Mouse (Mus musculus) kidney, postnatal 0 days (tissue): ENCODE results near the gene Ecm2. TPM values are rescaled to one million over a fixed set of nuclear protein-coding genes. Genes with fewer than 3 reads are reported as not detected.
A peak's percentile ranks its signal among the peaks of the same experiment; 100 is the strongest.

Experiments
- ATAC-seq: fragments of 200-750 bp; cut with Nextera tagmentation; replicated peaks from 2 replicates; pipeline ENCODE4 v1.8.0; 2017; ENCODE audit warnings: low read depth, moderate number of reproducible peaks, moderate TSS enrichment, moderate library complexity; ENCODE audit not compliant: low FRiP score
- DNase-seq: peaks from one replicate; pipeline ENCODE4 v3.0.0-alpha.2; 2016; ENCODE audit warnings: low spot score
- H3K27ac ChIP-seq: fragments of 300-500 bp; sonication (generic); 2 replicates; pipeline ENCODE4 v1.5.1; 2014; ENCODE audit warnings: mild to moderate bottlenecking
- H3K27me3 ChIP-seq: fragments of 300-500 bp; sonication (generic); 2 replicates; pipeline ENCODE4 v1.6.1; 2014; ENCODE audit warnings: low read length, mixed read lengths; ENCODE audit not compliant: insufficient read depth
- H3K36me3 ChIP-seq: fragments of 300-500 bp; sonication (generic); 2 replicates; pipeline ENCODE4 v1.6.1; 2014; ENCODE audit warnings: low read length, mixed read lengths; ENCODE audit not compliant: insufficient read depth
- H3K4me1 ChIP-seq: fragments of 300-500 bp; sonication (generic); replicated peaks from 2 replicates; pipeline ENCODE4 v1.6.1; 2014; ENCODE audit warnings: antibody characterized with exemption, low read length, mixed read lengths; ENCODE audit not compliant: insufficient read depth
- H3K4me2 ChIP-seq: fragments of 300-500 bp; sonication (generic); 2 replicates; pipeline ENCODE4 v1.6.1; 2014; ENCODE audit warnings: mild to moderate bottlenecking, low read length, moderate library complexity, mixed read lengths
- H3K4me3 ChIP-seq: fragments of 300-500 bp; sonication (generic); replicated peaks from 2 replicates; pipeline ENCODE4 v1.5.1; 2014; ENCODE audit warnings: low read depth, low read length
- H3K9ac ChIP-seq: fragments of 300-500 bp; sonication (generic); 2 replicates; pipeline ENCODE4 v1.6.1; 2014; ENCODE audit warnings: low read depth, low read length
- H3K9me3 ChIP-seq: fragments of 300-500 bp; sonication (generic); replicated peaks from 2 replicates; pipeline ENCODE4 v1.6.1; 2016; ENCODE audit warnings: low read length, inconsistent platforms, mixed read lengths
- CTCF ChIP-seq: IDR thresholded peaks from 2 replicates; pipeline ENCODE4 v1.5.1; 2016; ENCODE audit warnings: antibody characterized with exemption, low read depth, mild to moderate bottlenecking, moderate library complexity
- WGBS: fragments of 180-500 bp; shearing (Covaris S2); extraction: QIAGEN DNeasy Blood & Tissue Kit; methylation state at CpG from one replicate; pipeline ENCODE4 v1.1.7; 2014; 5-methylcytosine and 5-hydroxymethylcytosine counted together
- polyA plus RNA-seq: library from polyadenylated mRNA; unstranded; fragments of >200 nt; fragmentation: Nextera tagmentation; extraction: Ambion mirVana; gene quantifications from 2 replicates; pipeline ENCODE4 v1.2.1, GENCODE M21; 2015

Gene Ecm2
- polyA plus RNA-seq, 1 experiment from 2014 or later = 2.5 TPM

DNA sequence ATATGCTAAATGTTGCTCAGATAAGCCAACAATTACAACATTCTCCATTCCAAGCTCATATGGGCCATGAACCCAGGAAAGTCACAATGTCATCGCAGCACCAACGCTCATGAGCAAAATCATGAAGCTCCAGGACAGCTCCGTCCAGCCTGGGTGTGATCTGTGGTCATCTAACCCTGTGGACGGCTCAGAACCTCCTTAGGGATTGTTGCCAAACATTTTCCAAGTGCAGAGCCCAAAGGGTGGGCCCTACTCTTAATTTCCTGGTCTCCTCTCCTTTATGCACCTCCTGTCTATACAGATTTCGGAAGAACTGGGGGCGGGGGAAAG is 32.0 kb upstream of the Ecm2 start:
- no peak for DNase-seq
- ATAC-seq = no peak
- TF ChIP-seq CTCF = no peak

DNA sequence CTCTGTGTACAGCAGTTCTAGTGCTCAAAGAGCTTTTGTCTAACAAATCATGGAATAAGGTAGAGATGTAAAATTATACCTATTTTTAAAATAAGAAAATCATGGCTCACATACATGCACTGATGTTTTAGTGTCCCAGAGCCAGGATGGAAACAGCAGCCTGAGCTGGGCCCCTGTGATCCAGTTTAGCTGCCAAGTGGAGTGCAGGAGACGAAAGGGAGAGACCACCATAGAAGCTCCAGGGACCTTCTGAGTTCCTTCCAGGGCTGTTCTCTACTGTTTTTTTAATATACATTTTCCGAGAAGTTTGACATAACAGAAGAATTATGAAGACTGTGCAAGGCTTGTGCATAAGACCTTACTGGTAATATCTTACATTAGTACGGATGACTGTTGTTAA is 26.7 kb upstream of the Ecm2 start:
- Histone ChIP-seq H3K4me2 (no peak overlapping the region), H3K9me3 (no peaks in the 10 kb centered on the region), H3K27ac (peak overlapping the region; percentile 27), H3K4me1 (no peaks in the 10 kb centered on the region), H3K36me3 (no peaks in the 10 kb centered on the region), H3K27me3 (no peaks in the 10 kb centered on the region), H3K4me3 (no peak overlapping the region), H3K9ac (no peak overlapping the region)
- ATAC-seq (no peak), DNase-seq (no peak)
- 74% methylated on average over 3 of the region's 3 CpGs for WGBS
- no peak for TF ChIP-seq CTCF

More for the DNA sequence above, 32.0 kb upstream of the Ecm2 start:
- no peak overlapping the region for H3K9ac ChIP-seq
- H3K4me1 ChIP-seq = no peaks in the 10 kb centered on the region
- WGBS = 91% methylated on average over 6 of the region's 6 CpGs
- no peaks in the 10 kb centered on the region for H3K9me3 ChIP-seq
- no peak overlapping the region for H3K27ac ChIP-seq
- no peaks in the 10 kb centered on the region for H3K27me3 ChIP-seq
- H3K4me3 ChIP-seq = no peak overlapping the region
- H3K36me3 ChIP-seq = no peaks in the 10 kb centered on the region
- H3K4me2 ChIP-seq = no peak overlapping the region

DNA sequence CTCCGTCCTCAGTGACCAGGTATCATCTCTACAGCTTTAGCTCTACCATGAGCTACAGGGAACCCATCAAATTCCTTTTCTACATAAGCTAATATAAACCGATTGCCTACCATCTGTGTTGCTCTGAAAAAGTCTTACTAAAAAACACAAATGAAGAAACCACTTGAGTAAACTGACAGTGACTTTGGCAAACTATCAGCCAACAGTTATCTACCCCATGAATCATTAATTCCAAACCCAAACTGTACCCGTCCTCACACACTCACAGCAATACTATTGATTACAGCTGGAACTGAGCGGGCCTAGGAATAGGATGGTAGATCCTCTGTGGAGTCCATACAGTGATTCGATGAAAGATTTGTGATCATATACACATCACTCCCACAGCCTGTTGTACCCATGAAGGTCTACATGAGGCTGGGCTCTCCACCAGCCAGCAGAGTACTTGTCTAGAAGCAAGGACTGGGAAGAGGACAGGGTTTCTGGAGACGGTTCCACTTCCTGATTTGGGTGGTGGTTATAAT is 25.7 kb upstream of the Ecm2 start:
- H3K4me3 ChIP-seq = no peak overlapping the region
- no peak overlapping the region for H3K9ac ChIP-seq
- no peak for ATAC-seq
- DNase-seq = no peak
- H3K4me1 ChIP-seq = no peaks in the 10 kb centered on the region
- no peaks in the 10 kb centered on the region for H3K36me3 ChIP-seq
- no peak for TF ChIP-seq CTCF
- 86% methylated on average over 6 of the region's 6 CpGs for WGBS
- peak overlapping the region; percentile 52; the same call in 1 of the 2 replicates for H3K27ac ChIP-seq
- H3K27me3 ChIP-seq = no peaks in the 10 kb centered on the region
- no peak overlapping the region for H3K4me2 ChIP-seq
- no peaks in the 10 kb centered on the region for H3K9me3 ChIP-seq

DNA sequence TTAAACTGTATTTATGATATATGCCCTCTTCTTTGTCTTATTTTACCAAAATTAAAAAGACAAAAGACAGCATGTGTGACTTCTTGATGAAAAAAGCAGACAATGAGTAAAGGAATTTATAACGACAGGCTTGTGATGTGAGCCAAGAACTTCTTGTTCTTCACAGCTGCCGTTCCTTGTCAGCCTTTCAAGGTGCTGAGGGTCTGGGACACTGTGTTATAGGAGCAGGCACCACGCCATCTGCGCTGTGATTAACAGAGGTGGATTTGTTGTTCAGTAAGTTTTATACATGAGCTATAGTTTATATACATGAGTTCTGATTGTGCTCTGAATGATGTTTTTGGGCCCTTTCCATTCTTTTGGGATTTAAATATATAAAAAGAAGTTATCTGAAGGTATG is 25.2 kb upstream of the Ecm2 start:
- no peaks in the 10 kb centered on the region for H3K27me3 ChIP-seq
- no peak overlapping the region for H3K4me3 ChIP-seq
- H3K9ac ChIP-seq = no peak overlapping the region
- H3K36me3 ChIP-seq = no peaks in the 10 kb centered on the region
- H3K9me3 ChIP-seq = no peaks in the 10 kb centered on the region
- no peak overlapping the region for H3K4me2 ChIP-seq
- no peaks in the 10 kb centered on the region for H3K4me1 ChIP-seq
- no peak for DNase-seq
- TF ChIP-seq CTCF = no peak
- ATAC-seq = no peak
- H3K27ac ChIP-seq = peak overlapping the region; percentile 52
- 65% methylated on average over 4 of the region's 4 CpGs for WGBS

DNA sequence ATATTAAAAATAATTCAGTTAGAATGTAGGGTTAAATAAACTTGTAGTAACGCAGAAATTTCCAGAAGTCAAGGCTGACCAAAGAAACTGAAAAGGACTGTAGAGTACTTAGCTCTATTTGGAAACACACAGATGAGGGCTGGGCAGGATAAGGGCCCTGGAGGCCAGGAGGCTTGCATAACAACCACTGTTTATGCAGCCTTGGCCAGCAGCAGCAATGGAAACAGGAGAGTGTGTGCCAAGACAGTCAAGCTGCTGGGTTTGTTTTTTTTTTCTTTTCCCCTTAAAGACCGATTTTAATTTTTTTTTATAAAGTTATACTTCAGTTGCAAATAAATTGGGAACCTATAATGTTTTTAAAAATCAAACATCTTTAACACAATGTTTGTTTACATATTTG is 24.6 kb upstream of the Ecm2 start:
- 56% methylated on average over 2 of the region's 2 CpGs for WGBS
- Histone ChIP-seq H3K9me3 (no peaks in the 10 kb centered on the region), H3K4me1 (no peaks in the 10 kb centered on the region), H3K36me3 (no peaks in the 10 kb centered on the region), H3K4me3 (no peak overlapping the region), H3K27ac (no peak overlapping the region; the same call in 1 of the 2 replicates), H3K4me2 (no peak overlapping the region), H3K27me3 (no peaks in the 10 kb centered on the region), H3K9ac (no peak overlapping the region)
- DNase-seq (peak; percentile 83), ATAC-seq (no peak)
- no peak for TF ChIP-seq CTCF

DNA sequence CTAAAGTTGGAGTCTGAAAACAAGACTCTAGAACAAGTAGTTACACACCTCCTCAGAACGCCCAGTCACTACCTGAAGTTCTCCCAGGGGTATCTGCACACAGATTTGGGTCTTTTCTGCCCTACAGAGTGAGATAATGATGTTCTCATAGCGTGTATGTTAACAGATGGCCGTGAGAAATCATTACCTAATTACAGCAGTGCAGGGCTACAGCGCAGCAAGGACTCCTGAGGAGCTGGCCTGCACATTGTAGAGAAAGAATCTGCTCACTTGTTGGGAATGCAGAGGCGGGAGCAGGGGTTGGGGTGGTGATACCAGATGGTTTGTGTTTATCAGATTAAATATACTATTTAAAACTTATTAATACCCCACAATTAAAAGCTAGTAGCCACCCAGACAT is 24.1 kb upstream of the Ecm2 start:
- Histone ChIP-seq H3K4me3 (no peak overlapping the region), H3K4me1 (no peaks in the 10 kb centered on the region), H3K27ac (peak overlapping the region; percentile 75; the same call in 1 of the 2 replicates), H3K9ac (no peak overlapping the region), H3K27me3 (no peaks in the 10 kb centered on the region), H3K4me2 (no peak overlapping the region), H3K36me3 (no peaks in the 10 kb centered on the region), H3K9me3 (no peaks in the 10 kb centered on the region)
- DNase-seq (no peak), ATAC-seq (no peak)
- 74% methylated on average over 5 of the region's 5 CpGs for WGBS
- TF ChIP-seq CTCF = no peak

DNA sequence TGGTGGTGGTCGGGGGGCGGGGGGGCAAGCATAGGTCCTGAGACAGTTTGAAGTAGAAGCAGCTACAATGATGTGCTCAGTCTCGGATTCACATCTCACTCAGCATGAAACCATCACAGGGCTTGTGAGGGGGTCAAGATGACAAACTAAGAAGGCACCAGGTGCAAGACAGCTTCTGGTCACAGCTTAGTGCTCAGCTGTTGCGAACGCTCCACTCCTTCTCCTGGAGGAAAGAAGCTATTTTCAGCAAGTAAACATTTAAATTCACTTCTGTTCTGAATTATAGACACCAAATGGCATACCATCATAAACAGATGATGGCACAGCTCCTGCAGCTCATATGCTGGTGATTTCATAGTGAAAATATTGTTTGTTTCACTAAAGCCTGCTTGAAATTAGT is 19.2 kb upstream of the Ecm2 start:
- H3K27ac ChIP-seq = no peak overlapping the region
- no peak for ATAC-seq

More for the DNA sequence above, 19.2 kb upstream of the Ecm2 start:
- Histone ChIP-seq H3K9ac (no peak overlapping the region), H3K4me2 (no peak overlapping the region), H3K27me3 (no peaks in the 10 kb centered on the region), H3K4me1 (no peaks in the 10 kb centered on the region), H3K4me3 (no peak overlapping the region), H3K9me3 (no peaks in the 10 kb centered on the region), H3K36me3 (no peaks in the 10 kb centered on the region)
- whole genome bisulfite sequencing = 88% methylated on average over 5 of the region's 5 CpGs
- TF ChIP-seq CTCF = no peak
- DNase-seq = no peak
